Mouse (Mus musculus): ENCODE measurements at regions not wholly inside any gene's neighbourhood (a gene's known extent, or its start where the extent isn't known, plus 50 kb on each side); places are given as distances from the start of the nearest gene placed in this dataset.

GRCm38 (mm10) chr11:71976724-71977481 is 60.4 kb downstream of the Aipl1 start:
- DNase-seq, result no peak

GRCm38 (mm10) chr11:71971351-71971750 is 66.0 kb downstream of the Aipl1 start:
- no peak for DNase-seq

- no peak for DNase-seq
These were observed 75.0 kb downstream of the Aipl1 start for GRCm38 (mm10) chr11:71962306-71962705.

- no peak for DNase-seq
These were observed 84.8 kb downstream of the Aipl1 start for GRCm38 (mm10) chr11:71952533-71952932.

GRCm38 (mm10) chr11:71947161-71947560 is 90.1 kb downstream of the Aipl1 start:
- DNase-seq, result no peak

- DNase-seq, result no peak
These were observed 92.3 kb downstream of the Aipl1 start for GRCm38 (mm10) chr11:71945098-71945413.

- DNase-seq, result peak; percentile 79
These were observed 92.8 kb downstream of the Aipl1 start for GRCm38 (mm10) chr11:71944398-71945097.

GRCm38 (mm10) chr11:71943512-71943911 is 93.8 kb downstream of the Aipl1 start:
- no peak for DNase-seq

GRCm38 (mm10) chr11:71939066-71939465 is 98.2 kb downstream of the Aipl1 start:
- peak; percentile 50 for DNase-seq

- no peak for DNase-seq
These were observed 100.2 kb downstream of the Aipl1 start for GRCm38 (mm10) chr11:71937108-71937507.

GRCm38 (mm10) chr11:71929716-71930488 is 107.4 kb downstream of the Aipl1 start:
- peak; percentile 61 for DNase-seq

- no peak for DNase-seq
These were observed 122.6 kb downstream of the Aipl1 start for GRCm38 (mm10) chr11:71914665-71915064.

- no peak for DNase-seq
These were observed 124.7 kb downstream of the Aipl1 start for GRCm38 (mm10) chr11:71912626-71913025.

- DNase-seq, result no peak
These were observed 126.0 kb downstream of the Aipl1 start for GRCm38 (mm10) chr11:71911284-71911683.

GRCm38 (mm10) chr11:71908616-71909015 is 128.7 kb downstream of the Aipl1 start:
- no peak for DNase-seq

- no peak for DNase-seq
These were observed 134.3 kb downstream of the Aipl1 start for GRCm38 (mm10) chr11:71903020-71903410.

- DNase-seq, result peak; percentile 61
These were observed 134.8 kb downstream of the Aipl1 start for GRCm38 (mm10) chr11:71902304-71903019.

- peak; percentile 10 for DNase-seq
These were observed 136.5 kb downstream of the Aipl1 start for GRCm38 (mm10) chr11:71900816-71901215.

- DNase-seq, result no peak
These were observed 139.8 kb downstream of the Aipl1 start for GRCm38 (mm10) chr11:71897551-71897950.

GRCm38 (mm10) chr11:71897141-71897540 is 140.2 kb downstream of the Aipl1 start:
- no peak for DNase-seq

GRCm38 (mm10) chr11:71891181-71891580 is 141.5 kb downstream of the Wscd1 start:
- no peak for DNase-seq

- DNase-seq, result no peak
These were observed 139.4 kb downstream of the Wscd1 start for GRCm38 (mm10) chr11:71889161-71889560.

GRCm38 (mm10) chr11:71887211-71887610 is 137.5 kb downstream of the Wscd1 start:
- no peak for DNase-seq
